Mouse (Mus musculus) neutrophil, adult 59 days (primary cell): ENCODE measurements around the gene Spred1. TPM values are rescaled to one million over a fixed set of nuclear protein-coding genes. Genes with fewer than 3 reads are reported as not detected.

ENCODE experiments used
- total RNA-seq, 2 experiments: library from RNA; stranded (reverse); gene quantifications; 1 replicate in 1 of 2; 2 replicates in 1 of 2; pipeline ENCODE4 v1.2.4; 2023

The Spred1 gene
- 1 to 10 TPM; 4.7 to 7.6 TPM for total RNA-seq

DNA sequence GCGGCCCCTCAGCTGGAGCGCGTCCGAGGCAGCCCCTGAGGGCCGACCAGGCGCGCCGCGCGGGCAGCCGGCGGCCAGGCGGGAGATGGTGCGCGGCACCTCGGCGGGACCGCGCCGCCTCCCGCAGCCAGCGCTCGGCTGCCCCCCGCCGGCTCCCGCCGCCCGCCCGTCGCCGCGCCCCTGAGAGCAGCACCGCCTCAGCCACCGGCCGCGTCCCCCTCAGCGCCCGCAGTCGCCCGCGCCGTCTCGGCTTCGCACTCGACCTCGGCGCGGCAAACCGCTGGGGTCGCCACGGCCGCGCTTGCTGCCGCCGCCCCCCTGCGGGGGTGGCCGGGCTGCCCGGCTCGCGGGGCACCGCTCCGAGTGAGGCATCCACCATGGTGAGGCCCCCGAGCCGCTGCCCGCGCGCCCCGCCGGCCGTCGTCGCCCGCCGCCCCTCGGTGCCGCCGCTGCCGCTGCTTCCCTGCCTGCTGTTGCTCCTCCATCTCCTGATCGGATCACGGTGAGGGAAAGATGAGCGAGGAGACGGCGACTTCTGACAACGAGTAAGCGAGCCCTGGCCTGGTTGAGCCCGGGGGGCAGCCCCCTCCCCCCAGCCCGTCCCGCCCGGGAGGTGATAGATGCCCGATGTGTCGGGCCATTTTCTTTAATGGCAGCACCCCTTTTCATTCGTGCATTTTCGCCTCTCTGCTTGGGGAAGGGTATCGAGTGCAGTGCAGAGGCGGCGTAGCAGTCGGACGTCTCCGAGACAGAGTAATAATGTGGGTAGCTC is at the start of gene Spred1:
Spred1 (plus strand) TSS at position 163 of the 772 bp plus-strand sequence.

Other genes starting within 250 kb of the Spred1 start
- not detected for gene Tmco5, start 242.7 kb upstream of the Spred1 start, total RNA-seq
- gene Fam98b, start 128.4 kb downstream of the Spred1 start, total RNA-seq = 10 to 100 TPM; 21.1 to 21.3 TPM
- gene Rasgrp1, start 221.6 kb downstream of the Spred1 start, total RNA-seq = 1 to 10 TPM; 1.1 to 2.5 TPM